Mouse (Mus musculus) liver, adult (tissue): ENCODE data around the gene Rhoc.

ENCODE experiments used
- GATA4 ChIP-seq: IDR thresholded peaks from 2 replicates; pipeline ENCODE4 v1.6.1; 2014; ENCODE audit warnings: mild to moderate bottlenecking, low read length; ENCODE audit not compliant: insufficient replicate concordance

The Rhoc gene

GRCm38 (mm10) chr3:104781471-104781903 lies 6.7 kb upstream of the Rhoc start, which contains the start of gene Fam19a3:
Gene Fam19a3 (minus strand): TSS chr3:104781840.
- TF ChIP-seq GATA4, result no peak

- no peak for TF ChIP-seq GATA4
These were observed 6.0 kb upstream of the Rhoc start for GRCm38 (mm10) chr3:104782061-104782681.

DNA sequence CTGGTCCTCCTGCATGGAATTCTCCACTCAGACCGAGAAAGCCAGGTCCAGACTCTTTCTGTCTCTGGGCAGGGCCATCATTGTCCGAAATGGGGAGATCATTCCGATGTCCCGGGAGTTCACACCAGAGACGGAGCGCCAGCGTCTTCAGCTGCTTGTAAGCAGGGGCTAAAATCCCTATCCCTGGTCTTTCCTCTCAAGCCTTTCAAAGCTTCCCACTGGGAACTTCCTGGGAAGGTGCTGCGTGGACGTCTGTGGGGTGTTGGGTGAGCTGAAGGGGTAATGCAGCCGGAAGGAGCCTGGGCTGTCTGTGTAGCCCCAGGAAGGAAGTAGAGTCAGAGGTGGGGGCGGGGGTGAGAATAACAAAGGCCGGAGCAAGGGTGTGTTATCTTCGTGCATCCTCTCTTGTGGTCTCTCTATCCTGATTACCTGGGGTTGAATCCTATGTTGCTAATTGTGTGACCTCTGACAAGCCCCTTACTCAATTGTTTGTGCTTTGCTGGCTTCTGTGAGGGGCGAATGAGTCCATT lies 4.1 kb upstream of the Rhoc start:
- no peak for TF ChIP-seq GATA4

- TF ChIP-seq GATA4, result no peak
These were observed 2.9 kb upstream of the Rhoc start for GRCm38 (mm10) chr3:104785284-104785683.

- peak; percentile 48; the same call in 1 of the 2 replicates for TF ChIP-seq GATA4
These were observed 561 bp downstream of the Rhoc start for GRCm38 (mm10) chr3:104788561-104789311.

- no peak for TF ChIP-seq GATA4
These were observed 1.1 kb downstream of the Rhoc start for GRCm38 (mm10) chr3:104789312-104789605.

DNA sequence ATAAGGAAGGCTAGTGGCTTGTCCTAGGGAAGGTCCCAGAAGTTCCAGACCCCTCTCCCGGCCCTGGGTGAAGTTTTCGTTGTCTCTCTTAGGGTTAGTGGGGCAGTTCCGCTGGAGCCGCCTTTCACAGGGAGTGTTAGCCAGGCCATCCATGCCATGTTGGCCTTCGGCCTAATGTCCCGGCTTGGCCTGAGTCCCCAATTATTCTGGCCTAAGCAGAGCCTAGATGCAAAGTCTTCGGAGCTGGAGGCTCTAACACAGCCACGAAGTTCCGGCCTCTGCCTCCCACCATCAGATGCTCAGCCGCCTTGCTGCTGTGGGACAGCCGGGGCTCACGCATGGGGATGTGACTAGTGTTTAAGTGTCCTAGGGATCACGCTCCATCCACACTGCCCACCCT lies 1.6 kb downstream of the Rhoc start:
- TF ChIP-seq GATA4, result no peak

DNA sequence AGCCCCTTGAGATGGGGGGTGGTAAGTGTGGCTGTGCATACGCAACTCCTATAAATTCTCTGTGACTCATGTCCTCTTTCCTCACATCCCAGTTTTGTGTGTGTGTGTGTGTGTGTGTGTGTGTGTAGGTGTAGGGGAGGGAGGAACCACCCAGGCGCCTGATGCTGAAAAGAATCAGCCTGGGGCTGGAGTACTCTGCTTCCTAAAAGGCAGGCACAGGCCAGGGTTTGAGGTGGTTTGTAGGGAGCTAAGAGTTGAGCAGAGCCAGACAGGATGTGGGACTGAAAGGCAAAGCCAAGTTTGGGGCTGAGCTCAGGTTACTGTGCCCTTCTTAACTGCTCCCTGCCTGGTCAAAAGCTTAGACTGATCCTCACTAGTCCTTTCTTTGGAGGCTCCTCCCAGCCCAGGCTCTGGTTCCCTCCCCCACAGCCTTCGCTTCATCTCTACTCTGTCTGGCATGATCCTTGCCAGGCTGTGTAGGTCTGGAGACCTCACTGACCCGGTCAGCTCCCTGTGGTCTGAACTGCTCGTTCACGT lies 2.3 kb downstream of the Rhoc start:
- TF ChIP-seq GATA4, result no peak

DNA sequence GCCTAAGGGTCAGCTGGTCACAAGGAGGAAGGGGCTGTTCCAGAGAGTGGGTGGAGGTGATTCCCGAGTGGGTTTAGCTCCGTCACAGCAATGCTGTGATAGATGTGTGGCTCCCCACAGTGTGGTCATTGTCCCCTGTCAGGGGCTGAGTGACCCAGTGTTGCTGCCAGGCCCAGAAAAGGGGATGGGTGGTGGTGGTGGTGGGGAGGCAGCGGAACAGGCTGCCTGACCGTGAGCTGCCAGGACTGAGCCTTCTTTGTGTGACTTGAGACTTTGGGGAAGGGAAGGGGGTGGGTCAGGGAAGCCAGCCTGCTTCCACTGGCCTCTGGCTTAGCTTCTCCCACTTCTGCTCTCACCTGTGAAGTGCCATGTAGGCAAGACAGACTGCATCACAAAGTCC lies 2.8 kb downstream of the Rhoc start:
- no peak for TF ChIP-seq GATA4

GRCm38 (mm10) chr3:104791671-104792070 lies 3.5 kb downstream of the Rhoc start:
- no peak for TF ChIP-seq GATA4

DNA sequence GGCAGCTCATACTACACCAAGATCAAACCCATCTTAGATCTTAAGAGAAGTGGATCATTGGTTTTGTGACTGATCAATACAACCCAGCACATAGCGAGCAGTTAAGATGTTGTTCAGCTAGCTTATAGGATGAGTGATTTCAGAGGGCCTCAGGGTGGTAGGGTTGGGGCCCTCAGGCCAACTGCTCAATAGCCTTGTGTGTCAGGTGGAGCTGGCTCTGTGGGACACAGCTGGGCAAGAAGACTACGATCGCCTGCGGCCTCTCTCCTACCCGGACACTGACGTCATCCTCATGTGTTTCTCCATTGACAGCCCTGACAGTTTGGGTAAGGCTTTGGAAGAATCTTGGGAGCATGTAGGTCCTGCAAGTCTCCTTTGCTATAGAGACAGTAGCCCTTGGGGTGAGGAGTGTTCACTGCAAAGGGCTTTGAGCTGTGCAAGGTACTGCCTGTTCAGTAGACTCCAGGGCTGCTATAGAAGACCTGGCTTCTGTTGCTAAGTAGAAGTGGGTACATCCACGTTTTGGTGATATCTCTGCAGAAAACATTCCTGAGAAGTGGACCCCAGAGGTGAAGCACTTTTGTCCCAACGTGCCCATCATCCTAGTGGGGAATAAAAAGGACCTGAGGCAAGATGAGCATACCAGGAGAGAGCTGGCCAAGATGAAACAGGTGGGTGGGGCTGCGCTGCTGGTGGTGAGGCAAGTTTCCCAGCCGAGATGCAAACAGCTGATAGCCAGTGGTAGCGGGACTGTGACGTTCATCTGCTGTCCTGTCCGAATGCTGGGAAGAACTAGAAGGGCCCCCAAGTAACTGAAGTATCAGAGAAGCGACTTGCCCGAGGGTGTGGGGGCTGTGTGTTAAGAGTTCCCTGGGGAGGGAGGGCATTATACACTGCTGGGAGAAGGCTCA lies 4.4 kb downstream of the Rhoc start:
- no peak for TF ChIP-seq GATA4

GRCm38 (mm10) chr3:104793871-104794828 lies 6.0 kb downstream of the Rhoc start:
- TF ChIP-seq GATA4, result peak; percentile 30; the same call in 1 of the 2 replicates

DNA sequence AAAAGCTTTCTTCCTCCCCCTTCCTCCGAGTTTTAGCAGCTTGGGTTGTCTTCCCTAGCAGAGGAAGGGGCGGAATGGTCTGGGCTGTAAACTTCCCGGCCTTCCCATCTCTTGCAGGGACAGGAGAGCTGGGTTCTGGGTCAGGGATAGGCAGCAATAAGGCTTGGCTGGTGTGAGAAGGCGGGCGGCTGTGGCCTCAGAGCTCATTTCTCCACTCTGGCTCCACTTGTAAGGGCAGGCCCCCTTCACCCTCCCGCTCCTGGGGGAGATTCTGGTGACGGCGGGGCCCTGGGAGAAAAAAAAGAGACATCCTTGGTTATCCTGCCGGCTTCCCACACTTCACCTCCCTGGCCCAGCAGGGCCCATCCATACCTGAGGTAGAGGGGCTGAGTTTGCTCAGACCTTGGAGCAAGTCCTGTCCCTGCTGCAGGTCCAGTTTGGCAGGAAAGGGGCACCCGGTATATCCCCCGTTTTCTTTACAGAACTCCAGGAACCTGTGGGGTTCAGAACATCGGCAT lies 6.8 kb downstream of the Rhoc start:
- no peak for TF ChIP-seq GATA4
